Mouse (Mus musculus) myocyte (in vitro differentiated cells): ENCODE measurements around the gene Rrh.

ENCODE experiments used
- MAX ChIP-seq: IDR thresholded peaks from one replicate; pipeline ENCODE4 v1.6.1; 2011; ENCODE audit warnings: low read depth, mild to moderate bottlenecking, control low read depth
- POLR2A ChIP-seq: IDR thresholded peaks from one replicate; pipeline ENCODE4 v1.6.1; 2011; ENCODE audit warnings: low read depth, mild to moderate bottlenecking, control low read depth, moderate library complexity; ENCODE audit not compliant: insufficient read length
- POLR2AphosphoS2 ChIP-seq: IDR thresholded peaks from one replicate; pipeline ENCODE4 v1.6.1; 2011; ENCODE audit warnings: low read depth, control low read depth; ENCODE audit not compliant: insufficient read length
- USF1 ChIP-seq: IDR thresholded peaks from one replicate; pipeline ENCODE4 v1.6.1; 2011; ENCODE audit warnings: low read depth, mild to moderate bottlenecking, control low read depth, moderate library complexity

GRCm38 (mm10) chr3:129830626-129831025 is 8.2 kb upstream of the Rrh start:
- TF ChIP-seq MAX (no peak), POLR2A (no peak), USF1 (no peak), POLR2AphosphoS2 (no peak)
